Mouse (Mus musculus) liver, postnatal 0 days (tissue): ENCODE measurements at regions not wholly inside any gene's neighbourhood (a gene's known extent, or its start where the extent isn't known, plus 50 kb on each side); places are given as distances from the start of the nearest gene placed in this dataset.

Source experiments
- ATAC-seq: fragments of 200-750 bp; cut with Nextera tagmentation; 2 replicates; pipeline ENCODE4 v1.8.0; 2017; ENCODE audit warnings: mild to moderate bottlenecking, moderate library complexity
- DNase-seq: peaks from one replicate; pipeline ENCODE4 v3.0.0-alpha.2; 2016
- H3K27ac ChIP-seq: fragments of 300-500 bp; sonication (generic); 2 replicates; pipeline ENCODE4 v1.5.1; 2014; ENCODE audit warnings: antibody characterized with exemption, moderate library complexity, mild to moderate bottlenecking, low read depth
- H3K27me3 ChIP-seq: fragments of 300-500 bp; sonication (generic); 2 replicates; pipeline ENCODE4 v1.6.1; 2014; ENCODE audit warnings: low read length, control low read depth, mixed read lengths; ENCODE audit not compliant: insufficient read depth
- H3K36me3 ChIP-seq: fragments of 300-500 bp; sonication (generic); replicated peaks from 2 replicates; pipeline ENCODE4 v1.6.1; 2014; ENCODE audit warnings: mild to moderate bottlenecking, control low read depth, low read length, moderate library complexity, mixed read lengths; ENCODE audit not compliant: insufficient read depth
- H3K4me1 ChIP-seq: fragments of 300-500 bp; sonication (generic); 2 replicates; pipeline ENCODE4 v1.6.1; 2014; ENCODE audit warnings: antibody characterized with exemption, mild to moderate bottlenecking, control low read depth; ENCODE audit not compliant: insufficient read depth
- H3K4me2 ChIP-seq: fragments of 300-500 bp; sonication (generic); 2 replicates; pipeline ENCODE4 v1.6.1; 2014; ENCODE audit warnings: low read depth, mild to moderate bottlenecking, low read length, moderate library complexity, mixed read lengths
- H3K4me3 ChIP-seq: fragments of 300-500 bp; sonication (generic); 2 replicates; pipeline ENCODE4 v1.5.1; 2014; ENCODE audit warnings: low read depth, low read length
- H3K9ac ChIP-seq: fragments of 300-500 bp; sonication (generic); replicated peaks from 2 replicates; pipeline ENCODE4 v1.6.1; 2014; ENCODE audit warnings: mild to moderate bottlenecking, moderate library complexity
- H3K9me3 ChIP-seq: fragments of 300-500 bp; sonication (generic); 2 replicates; pipeline ENCODE4 v1.6.1; 2016; ENCODE audit warnings: mild to moderate bottlenecking, control low read depth, low read length, mixed read lengths
- CTCF ChIP-seq: sonication (generic); IDR thresholded peaks from 2 replicates; pipeline ENCODE4 v1.5.1; 2016; ENCODE audit warnings: antibody characterized with exemption, low read depth
- EP300 ChIP-seq: IDR thresholded peaks from 2 replicates; pipeline ENCODE4 v1.6.1; 2016; ENCODE audit warnings: antibody characterized with exemption, low read depth, mild to moderate bottlenecking
- WGBS: fragments of 180-500 bp; shearing (Covaris S2); extraction: QIAGEN DNeasy Blood & Tissue Kit; methylation state at CpG from one replicate; pipeline ENCODE4 v1.1.7; 2014; ENCODE audit not compliant: insufficient replicate concordance; 5-methylcytosine and 5-hydroxymethylcytosine counted together

- Histone ChIP-seq H3K27ac (no peak overlapping the region), H3K9ac (no peak overlapping the region), H3K36me3 (no peaks in the 10 kb centered on the region), H3K4me3 (no peak overlapping the region), H3K4me1 (no peaks in the 10 kb centered on the region), H3K4me2 (no peak overlapping the region), H3K9me3 (no peaks in the 10 kb centered on the region), H3K27me3 (no peaks in the 10 kb centered on the region)
- no peak for TF ChIP-seq EP300
- TF ChIP-seq CTCF = no peak
- ATAC-seq (no peak), DNase-seq (no peak)
- WGBS = 71% methylated on average over 2 of the region's 2 CpGs
These were observed 158.9 kb downstream of the Tph2 start for GRCm38 (mm10) chr10:115025950-115026349.

GRCm38 (mm10) chr10:115019443-115019842 is 165.4 kb downstream of the Tph2 start:
- Histone ChIP-seq H3K4me1 (no peaks in the 10 kb centered on the region), H3K27ac (no peak overlapping the region), H3K9ac (no peak overlapping the region), H3K4me2 (no peak overlapping the region), H3K4me3 (no peak overlapping the region), H3K36me3 (no peaks in the 10 kb centered on the region), H3K27me3 (no peaks in the 10 kb centered on the region), H3K9me3 (no peaks in the 10 kb centered on the region)
- no peak for DNase-seq
- 69% methylated on average over 9 of the region's 9 CpGs for WGBS
- TF ChIP-seq CTCF = no peak
- no peak for TF ChIP-seq EP300
- no peak for ATAC-seq

- Histone ChIP-seq H3K36me3 (no peaks in the 10 kb centered on the region), H3K9ac (no peak overlapping the region), H3K27me3 (no peaks in the 10 kb centered on the region), H3K9me3 (no peaks in the 10 kb centered on the region), H3K4me1 (no peaks in the 10 kb centered on the region), H3K4me2 (no peak overlapping the region), H3K27ac (no peak overlapping the region), H3K4me3 (no peak overlapping the region)
- TF ChIP-seq EP300 = no peak
- DNase-seq (no peak), ATAC-seq (no peak)
- 38% methylated on average over 11 of the region's 11 CpGs for WGBS
These were observed 171.3 kb downstream of the Tph2 start for GRCm38 (mm10) chr10:115013491-115014001.

DNA sequence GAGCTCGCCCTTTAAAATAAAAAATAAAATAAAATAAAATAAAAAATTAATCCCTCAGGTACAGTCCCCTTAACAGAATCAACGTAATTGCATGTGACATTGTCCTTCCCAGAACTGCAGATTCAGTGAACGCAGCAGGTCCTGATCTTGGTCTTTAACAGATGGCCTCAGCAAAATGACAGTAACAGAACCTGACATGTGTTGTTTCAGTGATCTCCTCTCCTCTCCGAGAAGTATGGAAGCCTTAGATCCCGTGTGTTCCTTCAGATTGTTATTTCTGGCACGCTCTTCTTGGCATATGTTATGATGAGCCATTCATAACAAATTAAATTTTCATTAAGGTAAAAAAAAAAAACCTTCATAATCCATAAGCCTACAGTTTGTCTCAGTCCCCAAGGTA is 171.9 kb downstream of the Tph2 start:
- no peaks in the 10 kb centered on the region for H3K4me1 ChIP-seq
- H3K36me3 ChIP-seq = no peaks in the 10 kb centered on the region
- TF ChIP-seq CTCF = no peak
- no peak for TF ChIP-seq EP300
- ATAC-seq = no peak
- no peak overlapping the region for H3K4me3 ChIP-seq
- H3K4me2 ChIP-seq = no peak overlapping the region
- no peak overlapping the region for H3K9ac ChIP-seq
- no peak overlapping the region for H3K27ac ChIP-seq
- WGBS = 71% methylated on average over 6 of the region's 6 CpGs
- H3K9me3 ChIP-seq = no peaks in the 10 kb centered on the region
- no peaks in the 10 kb centered on the region for H3K27me3 ChIP-seq
- DNase-seq = no peak

- H3K9ac ChIP-seq = no peak overlapping the region
- ATAC-seq = no peak
- H3K27me3 ChIP-seq = no peaks in the 10 kb centered on the region
- no peaks in the 10 kb centered on the region for H3K4me1 ChIP-seq
- TF ChIP-seq EP300 (no peak), CTCF (no peak)
- no peak overlapping the region for H3K27ac ChIP-seq
- H3K4me3 ChIP-seq = no peak overlapping the region
- no peak for DNase-seq
- no peaks in the 10 kb centered on the region for H3K9me3 ChIP-seq
- H3K36me3 ChIP-seq = no peaks in the 10 kb centered on the region
- WGBS = 61% methylated on average over 7 of the region's 7 CpGs
- H3K4me2 ChIP-seq = no peak overlapping the region
These were observed 172.5 kb downstream of the Tph2 start for GRCm38 (mm10) chr10:115012316-115012715.

- DNase-seq (no peak), ATAC-seq (no peak)
- Histone ChIP-seq H3K27ac (no peak overlapping the region), H3K36me3 (no peaks in the 10 kb centered on the region), H3K9me3 (no peaks in the 10 kb centered on the region), H3K4me1 (no peaks in the 10 kb centered on the region), H3K4me2 (no peak overlapping the region), H3K4me3 (no peak overlapping the region), H3K27me3 (no peaks in the 10 kb centered on the region), H3K9ac (no peak overlapping the region)
- WGBS = 72% methylated on average over 3 of the region's 3 CpGs
- TF ChIP-seq EP300 (no peak), CTCF (no peak)
These were observed 172.9 kb downstream of the Tph2 start for GRCm38 (mm10) chr10:115011911-115012310.

GRCm38 (mm10) chr10:114996400-114996799 is 188.4 kb downstream of the Tph2 start:
- no peak overlapping the region for H3K4me3 ChIP-seq
- TF ChIP-seq CTCF (no peak), EP300 (no peak)
- no peaks in the 10 kb centered on the region for H3K27me3 ChIP-seq
- WGBS = 67% methylated on average over 3 of the region's 3 CpGs
- no peak for DNase-seq
- no peaks in the 10 kb centered on the region for H3K36me3 ChIP-seq
- no peak overlapping the region for H3K27ac ChIP-seq
- no peak overlapping the region for H3K4me2 ChIP-seq
- H3K4me1 ChIP-seq = no peaks in the 10 kb centered on the region
- H3K9me3 ChIP-seq = no peaks in the 10 kb centered on the region
- no peak overlapping the region for H3K9ac ChIP-seq
- no peak for ATAC-seq
